Comparison of ENCODE assay signal across 9 mouse cellular contexts in genomic region chr11:113611664-113612611, GRCm38 (mm10). TPM values are rescaled to one million over a fixed set of nuclear protein-coding genes. Genes with fewer than 3 reads are reported as not detected.
DNase-seq lines count a peak whose midpoint lies in the region; ATAC-seq and TF ChIP-seq lines count a peak whose summit lies in the region.
"Had no signal": no experiment of that assay in that cellular context is flagged by ENCODE, and none has a peak within 500 bp of the region (broad histone marks: within the 10 kb centered on the region; RNA-seq: fewer than 3 reads in every experiment).

No protein-coding gene starts in this region.

- H3K27me3 ChIP-seq in kidney, adult 2 months (replicated peaks; ENCODE audit: control insufficient read depth, insufficient read depth, low read length) = no peaks in the 10 kb centered on the region
- no peaks in the 10 kb centered on the region for H3K27me3 ChIP-seq in liver, embryonic 11.5 days (replicated peaks; ENCODE audit: control insufficient read depth, insufficient read depth, low read length)
- H3K27me3 ChIP-seq in myocyte (ENCODE audit: control insufficient read depth, insufficient read depth, insufficient read length) = no peaks in the 10 kb centered on the region

- H3K79me2 ChIP-seq in myocyte (ENCODE audit: control insufficient read depth, insufficient read depth) = no peaks in the 10 kb centered on the region

- intact Hi-C loops in gastrocnemius, postnatal 14 days (cut with DNase I; ENCODE audit: low total_unique reads) = loop anchor here (10.0 kb wide), 1 partner anchor 107 kb away; no protein-coding TSS in a partner anchor

- 42% methylated on average over 24 of the region's 24 CpGs for WGBS in kidney, adult 2 months
- 19% methylated on average over 24 of the region's 24 CpGs for WGBS in liver, embryonic 11.5 days

- TF ChIP-seq CTCF in kidney, adult 2 months (conservative IDR thresholded peaks at IDR 0.05; ENCODE audit: insufficient read depth, insufficient read length, low read depth, low read length) = peak; percentile 68

- no peak overlapping the region for H3ac ChIP-seq in myocyte (ENCODE audit: control insufficient read depth, insufficient read length)

- no peak overlapping the region for H3K27ac ChIP-seq in kidney, adult 2 months (ENCODE audit: insufficient read depth, low read depth, low read length)
- peak overlapping the region; percentile 9; the same call in 1 of the 2 replicates for H3K27ac ChIP-seq in liver, embryonic 11.5 days (ENCODE audit: low read depth, low read length)

- TF ChIP-seq POLR2A in kidney, adult 2 months (IDR thresholded peaks at IDR 0.05; ENCODE audit: low read depth, low read length) = no peak
- no peak for TF ChIP-seq POLR2A in myocyte (IDR thresholded peaks at IDR 0.05; ENCODE audit: insufficient read length, low read depth)

- peak overlapping the region; percentile 32 for H3K4me2 ChIP-seq in liver, embryonic 11.5 days
- H3K4me2 ChIP-seq in myocyte (ENCODE audit: low read depth) = peak overlapping the region; percentile 56

- no peak overlapping the region for H3K4me3 ChIP-seq in kidney, adult 2 months (ENCODE audit: insufficient read depth, low read depth, low read length)
- no peak overlapping the region for H3K4me3 ChIP-seq in liver, embryonic 11.5 days (ENCODE audit: low read depth, low read length)
- H3K4me3 ChIP-seq in myocyte = no peak overlapping the region
- H3K4me3 ChIP-seq: erythroblast, embryonic 14.5 days had no signal

- no peaks in the 10 kb centered on the region for H3K36me3 ChIP-seq in kidney, adult 2 months (ENCODE audit: control insufficient read depth, insufficient read depth, low read length)
- no peaks in the 10 kb centered on the region for H3K36me3 ChIP-seq in liver, embryonic 11.5 days (ENCODE audit: control insufficient read depth, insufficient read depth, low read length)
- no peaks in the 10 kb centered on the region for H3K36me3 ChIP-seq in myocyte (ENCODE audit: control insufficient read depth, insufficient read depth)

- H3K9ac ChIP-seq in liver, embryonic 11.5 days (ENCODE audit: low read depth, low read length) = no peak overlapping the region

- peaks cover 6% of the 10 kb centered on the region for H3K4me1 ChIP-seq in kidney, adult 2 months (ENCODE audit: control insufficient read depth, insufficient read depth, low read length)
- peaks cover 8% of the 10 kb centered on the region for H3K4me1 ChIP-seq in liver, embryonic 11.5 days (replicated peaks; ENCODE audit: control insufficient read depth, insufficient read depth, low read length)

- H3K9me3 ChIP-seq in liver, embryonic 11.5 days (ENCODE audit: control insufficient read depth, low read length) = no peaks in the 10 kb centered on the region

- no peak; the same call in 1 of the 2 replicates for ATAC-seq in liver, embryonic 11.5 days (replicated peaks; ENCODE audit: low FRiP score)

- peak; percentile 55 for DNase-seq in ovary, postnatal 14 days (ENCODE audit: low spot score)
- DNase-seq in ovary, adult 18-20 months (ENCODE audit: low spot score) = no peak
- peak; percentile 59 to 84 for DNase-seq in cerebellum, postnatal 4 days (ENCODE audit: low spot score in 2 of 2)
- peak; percentile 47 for DNase-seq in gastrocnemius, postnatal 14 days
- peak; percentile 27 for DNase-seq in kidney, adult 2 months
- DNase-seq in liver, embryonic 11.5 days (ENCODE audit: low spot score) = peak; percentile 51
- DNase-seq in thymus, adult 18-20 months = peak; percentile 59 to 69

TF ChIP-seq in myocyte, 11 proteins besides CTCF, POLR2A, EP300 and RAD21:
- TF ChIP-seq MYOD1 (IDR thresholded peaks at IDR 0.05; ENCODE audit: control insufficient read depth in 1 of 3, insufficient read length in 2 of 3, low read depth in 2 of 3) (no peak), REST (IDR thresholded peaks at IDR 0.05; ENCODE audit: insufficient read depth, insufficient read length) (no peak), TCF3 (IDR thresholded peaks at IDR 0.05; ENCODE audit: insufficient read length, low read depth) (no peak), TCF12 (IDR thresholded peaks at IDR 0.05; ENCODE audit: insufficient read depth, poor library complexity, severe bottlenecking) (no peak), MYOG (IDR thresholded peaks at IDR 0.05; ENCODE audit: control insufficient read depth in 1 of 3, insufficient read depth in 1 of 3, insufficient read length in 2 of 3, low read depth in 2 of 3) (no peak), E2F4 (IDR thresholded peaks at IDR 0.05; ENCODE audit: insufficient read depth) (no peak), CEBPB (IDR thresholded peaks at IDR 0.05; ENCODE audit: insufficient read depth, poor library complexity, severe bottlenecking) (no peak), SRF (IDR thresholded peaks at IDR 0.05; ENCODE audit: control insufficient read depth, insufficient read length, low read depth) (no peak), MAX (IDR thresholded peaks at IDR 0.05; ENCODE audit: low read depth) (no peak), POLR2AphosphoS2 (IDR thresholded peaks at IDR 0.05; ENCODE audit: insufficient read length, low read depth) (no peak), USF1 (IDR thresholded peaks at IDR 0.05; ENCODE audit: low read depth) (no peak)

RNA-seq across cellular contexts. Expression of gene Sstr2, which starts 7.2 kb away (rescaled TPM):
- not detected for total RNA-seq in gastrocnemius, postnatal 14 days (2021)
- 0.36 and 0.56 TPM in 2 replicates for polyA plus RNA-seq in kidney, adult 2 months (2012; rRNA removed)
- 2.2 and 2.7 TPM in 2 replicates for polyA plus RNA-seq in liver, embryonic 11.5 days (2014; fragmentation: Nextera tagmentation; extraction: Ambion mirVana)
- polyA plus RNA-seq in myocyte (2012; fragmentation: generic; extraction: Trizol) = 5.3 TPM
- polyA plus RNA-seq: erythroblast, embryonic 14.5 days had no signal

RNA-seq across cellular contexts. Expression of gene Cog1, which starts 37.0 kb away (rescaled TPM):
- total RNA-seq in gastrocnemius, postnatal 14 days (2021) = 10 to 100 TPM; 21.2 to 22.9 TPM
- polyA plus RNA-seq in kidney, adult 2 months (2012; rRNA removed) = 32.8 and 38.7 TPM in 2 replicates
- 24.0 and 24.7 TPM in 2 replicates for polyA plus RNA-seq in liver, embryonic 11.5 days (2014; fragmentation: Nextera tagmentation; extraction: Ambion mirVana)
- polyA plus RNA-seq in myocyte (2012; fragmentation: generic; extraction: Trizol) = 25.6 TPM

RNA-seq across cellular contexts. Expression of gene Slc39a11, which starts 37.9 kb away (rescaled TPM):
- 1 to 10 TPM; 3.6 TPM for total RNA-seq in gastrocnemius, postnatal 14 days (2021)
- 24.5 and 29.5 TPM in 2 replicates for polyA plus RNA-seq in kidney, adult 2 months (2012; rRNA removed)
- polyA plus RNA-seq in liver, embryonic 11.5 days (2014; fragmentation: Nextera tagmentation; extraction: Ambion mirVana) = 20.9 TPM in 2 replicates
- 15.7 TPM for polyA plus RNA-seq in myocyte (2012; fragmentation: generic; extraction: Trizol)
